In the genomic region with DNA sequence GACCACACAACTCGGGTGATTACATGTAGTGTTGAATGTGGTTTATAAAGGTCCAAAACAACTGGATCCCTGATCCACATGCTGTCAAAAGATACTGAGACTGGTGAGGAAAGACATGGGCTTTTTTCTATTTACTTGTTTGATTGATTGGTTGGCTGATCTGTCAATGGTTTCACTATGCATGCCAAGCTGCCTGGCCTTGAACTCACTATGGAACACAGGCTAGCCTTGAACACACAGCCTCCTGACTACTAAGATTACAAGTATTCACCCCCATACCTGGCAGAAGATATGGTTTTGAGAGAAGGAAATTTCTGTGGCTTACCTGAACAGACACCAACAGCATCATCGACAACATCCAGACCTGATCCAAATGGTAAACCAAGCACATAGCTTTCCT, we compare ENCODE assay signal across 25 mouse cellular contexts. TPM values are rescaled to one million over a fixed set of nuclear protein-coding genes. Genes with fewer than 3 reads are reported as not detected.
"Had no signal": no experiment of that assay in that cellular context is flagged by ENCODE, and none has a peak within 500 bp of the region (broad histone marks: within the 10 kb centered on the region; RNA-seq: fewer than 3 reads in every experiment).

No protein-coding gene starts in this region.

- ATAC-seq: midbrain, embryonic 16.5 days had no signal

- H3K9me3 ChIP-seq: limb, embryonic 10.5 days; limb, embryonic 13.5 days; liver, embryonic 15.5 days; midbrain, embryonic 12.5 days; neural tube, embryonic 13.5 days; stomach, embryonic 15.5 days had no signal

- H3K4me1 ChIP-seq: limb, embryonic 10.5 days; limb, embryonic 13.5 days; midbrain, embryonic 12.5 days; neural tube, embryonic 13.5 days; stomach, embryonic 15.5 days had no signal

- H3K9ac ChIP-seq: limb, embryonic 13.5 days; liver, embryonic 15.5 days; midbrain, embryonic 12.5 days; neural tube, embryonic 13.5 days; stomach, embryonic 15.5 days had no signal

- H3K27ac ChIP-seq: layer of hippocampus, adult 2 months; limb, embryonic 10.5 days; limb, embryonic 13.5 days; midbrain, embryonic 12.5 days; neural tube, embryonic 13.5 days; stomach, embryonic 15.5 days had no signal

- H3K4me3 ChIP-seq: layer of hippocampus, adult 2 months; limb, embryonic 10.5 days; limb, embryonic 13.5 days; liver, embryonic 15.5 days; midbrain, embryonic 12.5 days; myocyte; neural tube, embryonic 13.5 days; stomach, embryonic 15.5 days had no signal

- H3K36me3 ChIP-seq: limb, embryonic 10.5 days; limb, embryonic 13.5 days; liver, embryonic 15.5 days; midbrain, embryonic 12.5 days; neural tube, embryonic 13.5 days; stomach, embryonic 15.5 days had no signal

- H3K4me2 ChIP-seq: limb, embryonic 13.5 days; liver, embryonic 15.5 days; midbrain, embryonic 12.5 days; neural tube, embryonic 13.5 days; stomach, embryonic 15.5 days had no signal

- DNase-seq: kidney, adult 18-20 months; kidney, adult 9 months; kidney, postnatal 14 days; layer of hippocampus, adult 9-11 months; liver; lung, adult 2 months; lung, postnatal 14 days; lung, postnatal 4 days; retina, postnatal 1 day; right cerebral cortex, postnatal 25 days; spleen, adult 18-20 months; thymus, postnatal 25 days had no signal

- H3K27me3 ChIP-seq: limb, embryonic 13.5 days; liver, embryonic 15.5 days; midbrain, embryonic 12.5 days; neural tube, embryonic 13.5 days; stomach, embryonic 15.5 days had no signal

RNA-seq across cellular contexts. Expression of a gene that starts 15.0 kb away (rescaled TPM):
- total RNA-seq: megakaryocyte progenitor cell, adult 5-6 weeks; megakaryocyte-erythroid progenitor cell, adult 5-6 weeks; monocyte, adult 5-6 weeks; neutrophil, adult 5-6 weeks had no signal
- polyA plus RNA-seq: limb, embryonic 10.5 days; limb, embryonic 13.5 days; midbrain, embryonic 12.5 days; midbrain, embryonic 16.5 days; myocyte; neural tube, embryonic 13.5 days had no signal
